Mouse (Mus musculus) midbrain, embryonic 14.5 days (tissue): ENCODE measurements around the gene Commd7. TPM values are rescaled to one million over a fixed set of nuclear protein-coding genes. Genes with fewer than 3 reads are reported as not detected.

ENCODE experiments used
- ATAC-seq: fragments of 200-750 bp; cut with Nextera tagmentation; 2 replicates; pipeline ENCODE4 v1.8.0; 2017; ENCODE audit warnings: moderate number of reproducible peaks, moderate library complexity; ENCODE audit not compliant: low FRiP score, low TSS enrichment
- DNase-seq: peaks from one replicate; pipeline ENCODE4 v3.0.0-alpha.2; 2015
- H3K27ac ChIP-seq: fragments of 300-500 bp; sonication (generic); replicated peaks from 2 replicates; pipeline ENCODE4 v1.5.1; 2014; ENCODE audit warnings: mild to moderate bottlenecking, low read depth, low read length, moderate library complexity
- H3K27me3 ChIP-seq: fragments of 300-500 bp; sonication (generic); 2 replicates; pipeline ENCODE4 v1.6.1; 2014; ENCODE audit warnings: low read length, control low read depth, mixed read lengths; ENCODE audit not compliant: control insufficient read depth, insufficient read depth
- H3K36me3 ChIP-seq: fragments of 300-500 bp; sonication (generic); 2 replicates; pipeline ENCODE4 v1.6.1; 2014; ENCODE audit warnings: low read length, control low read depth; ENCODE audit not compliant: control insufficient read depth, insufficient read depth
- H3K4me1 ChIP-seq: fragments of 300-500 bp; sonication (generic); 2 replicates; pipeline ENCODE4 v1.6.1; 2014; ENCODE audit warnings: mild to moderate bottlenecking, antibody characterized with exemption, low read length, control low read depth; ENCODE audit not compliant: control insufficient read depth, insufficient read depth
- H3K4me2 ChIP-seq: fragments of 300-500 bp; sonication (generic); 2 replicates; pipeline ENCODE4 v1.6.1; 2014; ENCODE audit warnings: mild to moderate bottlenecking, low read length, moderate library complexity
- H3K4me3 ChIP-seq: fragments of 300-500 bp; sonication (generic); replicated peaks from 2 replicates; pipeline ENCODE4 v1.5.1; 2014; ENCODE audit warnings: low read depth, low read length
- H3K9ac ChIP-seq: fragments of 300-500 bp; sonication (generic); replicated peaks from 2 replicates; pipeline ENCODE4 v1.6.1; 2014; ENCODE audit warnings: mild to moderate bottlenecking, low read length, moderate library complexity
- H3K9me3 ChIP-seq: fragments of 300-500 bp; sonication (generic); 2 replicates; pipeline ENCODE4 v1.6.1; 2016; ENCODE audit warnings: low read length, control low read depth, mixed read lengths; ENCODE audit not compliant: control insufficient read depth
- WGBS: fragments of 180-500 bp; shearing (Covaris S2); extraction: QIAGEN DNeasy Blood & Tissue Kit; methylation state at CpG from one replicate; pipeline ENCODE4 v1.1.7; 2014; 5-methylcytosine and 5-hydroxymethylcytosine counted together
- polyA plus RNA-seq: library from polyadenylated mRNA; unstranded; fragments of >200 nt; fragmentation: Nextera tagmentation; extraction: Ambion mirVana; gene quantifications from 2 replicates; pipeline ENCODE4 v1.2.1, GENCODE M21; 2014

Commd7 gene
- polyA plus RNA-seq, 1 experiment from 2014 or later: 76.0 TPM

DNA sequence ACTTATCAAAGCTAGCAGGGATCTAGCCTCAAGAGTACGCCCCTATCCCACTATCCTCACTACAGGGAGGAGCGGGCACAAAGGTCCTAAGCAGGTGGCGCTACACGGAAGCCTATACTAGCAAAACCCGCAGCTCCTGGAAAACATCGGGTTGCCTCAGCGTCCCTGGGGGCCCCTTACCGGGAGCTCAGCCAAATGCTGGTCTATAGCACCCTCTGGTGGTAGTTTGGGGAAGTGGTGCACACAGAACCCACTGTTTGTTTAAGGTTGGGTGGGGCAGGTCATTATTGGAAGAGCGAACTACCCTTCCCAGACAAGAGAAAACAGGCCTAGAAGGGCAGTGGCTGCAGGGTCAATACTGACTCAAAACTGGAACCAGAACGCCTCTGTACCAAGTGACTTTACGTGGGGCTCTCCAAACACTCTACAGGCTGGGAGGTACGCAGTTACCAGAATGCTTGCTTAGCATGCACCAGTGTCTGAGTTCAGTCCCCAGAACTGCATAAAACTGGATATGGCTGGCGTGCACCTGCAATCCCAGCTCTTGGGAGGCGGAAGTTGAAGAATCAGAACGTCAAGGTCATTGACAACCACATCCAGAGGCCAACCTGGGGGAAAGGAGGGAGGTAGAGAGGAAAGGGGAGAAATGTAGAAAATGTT, 45.9 kb downstream of the Commd7 start:
- peak; percentile 70; the same call in 1 of the 2 replicates for ATAC-seq
- Histone ChIP-seq H3K27me3 (no peaks in the 10 kb centered on the region), H3K4me2 (peak overlapping the region; percentile 49), H3K4me3 (no peak overlapping the region; the same call in 1 of the 2 replicates), H3K9ac (peak overlapping the region; percentile 32; the same call in 1 of the 2 replicates), H3K4me1 (no peaks in the 10 kb centered on the region), H3K36me3 (no peaks in the 10 kb centered on the region), H3K9me3 (no peaks in the 10 kb centered on the region), H3K27ac (no peak overlapping the region)
- peak; percentile 95 for DNase-seq
- 14% methylated on average over 15 of the region's 15 CpGs for WGBS

DNA sequence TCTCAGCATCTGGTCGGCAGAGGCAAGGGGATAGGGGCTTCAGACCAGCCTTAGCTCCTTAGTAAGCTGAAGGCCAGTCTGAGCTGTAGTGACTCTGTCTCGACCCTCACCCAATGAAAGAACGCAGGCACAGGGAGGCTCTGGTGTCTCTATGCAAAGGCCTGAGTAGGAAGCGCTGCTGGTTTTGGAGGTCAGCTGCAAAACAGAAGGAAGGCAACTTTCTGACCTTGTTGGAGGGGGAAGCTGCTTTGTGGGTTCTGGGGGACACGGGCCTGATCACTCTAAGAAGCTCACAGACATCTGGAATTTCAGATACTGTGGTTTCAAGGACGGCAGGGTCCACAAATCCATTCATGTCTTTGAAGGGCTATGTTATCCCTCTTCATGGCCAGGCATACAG, 46.6 kb downstream of the Commd7 start:
- Histone ChIP-seq H3K27me3 (no peaks in the 10 kb centered on the region), H3K9me3 (no peaks in the 10 kb centered on the region), H3K4me2 (no peak overlapping the region; the same call in 1 of the 2 replicates), H3K27ac (no peak overlapping the region), H3K9ac (peak overlapping the region; percentile 32; the same call in 1 of the 2 replicates), H3K4me3 (no peak overlapping the region; the same call in 1 of the 2 replicates), H3K4me1 (no peaks in the 10 kb centered on the region), H3K36me3 (no peaks in the 10 kb centered on the region)
- no peak for DNase-seq
- 65% methylated on average over 6 of the region's 6 CpGs for WGBS
- no peak for ATAC-seq

DNA sequence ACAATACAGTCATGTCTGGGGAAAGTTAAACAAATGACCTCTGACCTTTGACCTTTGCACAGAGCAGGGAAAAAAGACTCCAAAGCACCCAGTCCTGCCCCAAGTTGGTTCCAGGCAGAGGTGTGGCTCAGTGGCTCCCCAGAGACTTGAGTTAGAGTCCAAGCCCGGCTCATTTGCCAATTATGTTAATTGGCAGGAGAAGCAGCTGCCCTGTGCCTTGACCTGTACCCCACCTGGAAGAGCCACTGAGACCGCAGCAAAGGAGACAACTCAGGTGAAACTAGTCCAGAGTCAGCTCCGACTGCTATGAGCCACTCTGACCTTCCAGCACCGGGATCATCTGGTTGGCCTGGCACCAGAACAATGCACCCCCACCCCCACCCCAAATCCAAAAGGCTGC, 48.2 kb downstream of the Commd7 start:
- 69% methylated on average over 4 of the region's 4 CpGs for WGBS
- no peak overlapping the region for H3K9ac ChIP-seq

DNA sequence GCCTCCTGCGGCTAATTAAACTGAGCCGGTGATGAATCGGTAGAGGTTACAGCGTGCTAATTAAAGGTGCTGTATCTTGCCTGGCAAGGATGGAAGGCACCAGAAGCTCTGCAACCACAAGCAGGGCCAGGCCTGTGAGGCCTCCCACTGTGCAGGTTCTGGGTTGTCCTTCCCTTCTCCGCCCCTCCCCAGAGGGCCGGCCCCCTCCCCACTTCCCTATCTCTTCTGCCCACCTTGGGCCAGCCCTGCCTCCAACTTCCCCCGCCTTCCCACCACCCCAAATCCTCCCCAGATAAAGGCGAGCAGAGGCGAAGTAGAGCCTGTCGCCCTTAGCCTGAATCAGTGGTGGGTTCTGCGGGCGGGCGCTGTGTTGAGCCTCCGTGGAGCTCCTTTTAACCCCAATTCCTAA, 48.9 kb downstream of the Commd7 start:
- WGBS: 56% methylated on average over 14 of the region's 14 CpGs
- no peaks in the 10 kb centered on the region for H3K36me3 ChIP-seq
- no peak overlapping the region for H3K9ac ChIP-seq
- no peaks in the 10 kb centered on the region for H3K9me3 ChIP-seq
- no peak overlapping the region for H3K27ac ChIP-seq
- no peak overlapping the region for H3K4me2 ChIP-seq
- DNase-seq (no peak), ATAC-seq (no peak)
- no peak overlapping the region for H3K4me3 ChIP-seq
- no peaks in the 10 kb centered on the region for H3K27me3 ChIP-seq
- no peaks in the 10 kb centered on the region for H3K4me1 ChIP-seq

More for the DNA sequence above, 48.2 kb downstream of the Commd7 start:
- DNase-seq (no peak), ATAC-seq (no peak)
- Histone ChIP-seq H3K4me3 (no peak overlapping the region), H3K4me1 (no peaks in the 10 kb centered on the region), H3K36me3 (no peaks in the 10 kb centered on the region), H3K27me3 (no peaks in the 10 kb centered on the region), H3K4me2 (no peak overlapping the region), H3K9me3 (no peaks in the 10 kb centered on the region), H3K27ac (no peak overlapping the region)

DNA sequence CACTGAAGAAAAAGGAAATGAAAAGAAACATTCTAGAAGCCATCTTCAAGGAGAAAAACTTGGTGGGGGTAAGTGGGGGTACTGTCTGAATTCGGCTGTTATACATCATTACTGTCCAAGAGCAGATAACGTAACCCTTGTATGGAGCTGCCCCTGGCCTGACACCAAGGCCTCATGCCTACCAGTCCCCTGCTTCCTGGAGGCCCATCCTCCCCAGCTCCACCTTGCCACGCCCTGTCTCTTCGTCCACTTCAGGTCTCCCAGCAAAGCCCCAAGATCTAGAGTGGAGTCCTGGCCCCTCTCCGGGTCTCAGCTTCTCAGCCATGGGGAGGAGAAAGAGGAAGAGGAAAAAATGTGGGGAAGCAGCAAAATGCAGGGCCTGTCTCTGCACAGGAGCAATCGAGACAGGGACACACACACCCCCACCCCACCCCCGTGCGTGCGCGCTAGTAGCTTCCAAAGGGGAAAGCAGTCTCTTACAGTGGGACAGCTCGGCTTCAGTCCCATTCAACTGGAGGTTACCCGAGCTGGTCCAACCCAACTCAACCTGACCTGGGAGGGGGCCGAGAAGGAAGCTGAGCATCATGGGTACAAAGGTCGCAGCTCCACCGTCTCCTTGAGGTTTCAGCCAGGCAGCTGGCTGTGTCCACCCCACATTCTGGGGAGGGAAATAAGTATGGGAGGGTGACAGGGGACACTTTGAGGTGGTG, 49.5 kb downstream of the Commd7 start:
- H3K4me1 ChIP-seq: no peaks in the 10 kb centered on the region
- H3K4me2 ChIP-seq: no peak overlapping the region
- no peaks in the 10 kb centered on the region for H3K36me3 ChIP-seq
- DNase-seq (no peak), ATAC-seq (no peak)
- H3K27me3 ChIP-seq: no peaks in the 10 kb centered on the region
- 57% methylated on average over 15 of the region's 15 CpGs for WGBS
- no peak overlapping the region for H3K4me3 ChIP-seq
- H3K9me3 ChIP-seq: no peaks in the 10 kb centered on the region
- H3K27ac ChIP-seq: no peak overlapping the region
- no peak overlapping the region for H3K9ac ChIP-seq

DNA sequence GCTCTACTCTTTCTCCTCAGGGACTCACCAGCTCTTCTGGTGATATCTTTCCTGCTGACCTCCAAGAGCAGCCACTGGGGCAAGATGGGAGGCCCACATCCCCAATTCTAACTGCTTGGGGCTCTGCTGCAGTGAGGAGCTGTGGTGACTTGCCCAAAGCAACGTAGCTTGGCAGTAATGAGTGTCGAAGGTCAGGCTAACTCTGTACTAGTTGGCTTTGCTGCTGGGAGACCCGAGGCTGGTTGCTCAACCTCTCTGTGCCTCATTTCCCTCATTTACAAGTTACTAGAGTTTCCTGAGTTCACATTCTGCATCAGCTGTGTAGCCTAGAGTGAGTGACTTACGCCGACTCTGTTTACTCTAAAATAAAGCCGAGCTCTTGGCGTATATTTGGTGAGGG, 51.2 kb downstream of the Commd7 start:
- no peak overlapping the region for H3K4me2 ChIP-seq
- H3K27ac ChIP-seq: no peak overlapping the region
- ATAC-seq: no peak
- H3K9ac ChIP-seq: no peak overlapping the region
- H3K9me3 ChIP-seq: no peaks in the 10 kb centered on the region
- no peaks in the 10 kb centered on the region for H3K36me3 ChIP-seq
- DNase-seq: no peak
- H3K4me3 ChIP-seq: no peak overlapping the region
- no peaks in the 10 kb centered on the region for H3K27me3 ChIP-seq
- WGBS: 93% methylated on average over 7 of the region's 7 CpGs
- 0 out of 2 replicates have a peak, but pooled peaks cover 3% of the 10 kb centered on the region for H3K4me1 ChIP-seq

DNA sequence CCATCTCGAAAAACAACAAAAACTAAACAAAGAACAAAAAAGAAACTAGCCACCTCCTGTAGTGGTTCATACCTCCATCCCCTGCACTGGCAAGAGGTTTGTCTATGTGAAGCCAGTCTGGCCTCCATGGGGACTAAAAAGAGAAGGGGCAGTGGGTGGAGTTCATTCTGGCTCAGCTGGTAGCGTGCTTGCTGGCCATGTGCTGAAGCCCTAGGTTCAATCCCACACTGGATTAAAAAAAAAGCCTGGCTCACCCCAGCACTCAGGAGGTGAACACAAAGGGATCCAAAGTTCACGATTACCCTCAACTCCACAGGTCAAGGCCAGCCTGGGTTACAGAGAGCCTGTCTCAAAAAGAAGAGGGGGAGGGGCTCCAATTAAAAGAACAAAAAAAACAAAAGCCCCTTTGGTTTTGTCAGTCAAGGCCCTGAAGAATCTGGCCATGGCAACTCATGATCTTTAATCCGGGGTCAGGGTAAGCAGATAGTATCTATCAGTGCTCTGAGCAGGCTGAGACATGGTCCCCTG, 52.1 kb downstream of the Commd7 start:
- H3K4me3 ChIP-seq: no peak overlapping the region
- DNase-seq (no peak), ATAC-seq (no peak)
- no peak overlapping the region for H3K9ac ChIP-seq
- 0 out of 2 replicates have a peak, but pooled peaks cover 3% of the 10 kb centered on the region for H3K4me1 ChIP-seq
- WGBS: 54% methylated on average over 4 of the region's 4 CpGs
- H3K27me3 ChIP-seq: no peaks in the 10 kb centered on the region
- no peaks in the 10 kb centered on the region for H3K9me3 ChIP-seq
- no peak overlapping the region for H3K27ac ChIP-seq
- H3K4me2 ChIP-seq: no peak overlapping the region
- no peaks in the 10 kb centered on the region for H3K36me3 ChIP-seq

DNA sequence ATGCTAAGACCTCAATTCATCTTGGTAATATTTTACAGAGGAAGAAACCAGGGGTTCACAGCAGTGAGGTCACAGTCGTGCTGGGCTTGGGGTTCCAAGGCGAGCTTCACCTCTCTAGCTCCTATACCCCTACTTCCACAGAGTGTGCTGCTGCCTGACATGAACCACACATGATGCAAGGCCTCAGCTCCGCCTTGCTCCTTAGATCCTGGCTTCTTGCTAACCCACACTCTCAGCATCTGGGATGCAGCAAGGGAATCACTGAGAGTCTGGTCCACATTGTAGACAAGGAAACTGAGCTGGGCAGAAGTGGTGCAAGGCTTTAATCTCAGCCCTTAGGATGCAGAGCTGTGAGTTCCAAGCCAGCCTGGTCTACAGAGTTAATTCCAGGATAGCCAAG, 52.5 kb downstream of the Commd7 start:
- Histone ChIP-seq H3K36me3 (no peaks in the 10 kb centered on the region), H3K27me3 (no peaks in the 10 kb centered on the region), H3K4me3 (no peak overlapping the region), H3K4me1 (0 out of 2 replicates have a peak, but pooled peaks cover 3% of the 10 kb centered on the region), H3K4me2 (no peak overlapping the region), H3K9ac (no peak overlapping the region), H3K9me3 (no peaks in the 10 kb centered on the region), H3K27ac (no peak overlapping the region)
- no peak for DNase-seq
- 94% methylated on average over 3 of the region's 3 CpGs for WGBS
- no peak for ATAC-seq
